Mouse (Mus musculus) ovary, postnatal 14 days (tissue): ENCODE data around the gene Gm13101.
"Not testable (repeated sequence)": the region's sequence is repeated elsewhere in the genome, so short reads cannot be mapped to it uniquely, and the experiment has no call there.

ENCODE experiments used
- DNase-seq: peaks from one replicate; pipeline ENCODE4 v3.0.0; 2022; ENCODE audit warnings: low spot score

Gene Gm13101

GRCm38 (mm10) chr4:143966850-143967249, at the start of gene Gm13101:
Gene Gm13101 (minus strand): TSS chr4:143966950.
- DNase-seq: not testable (repeated sequence)

GRCm38 (mm10) chr4:143994269-143994668, 27.5 kb upstream of the Gm13101 start, which contains the start of gene Pramef17:
Gene Pramef17 (minus strand): TSS chr4:143994369.
- DNase-seq: not testable (repeated sequence)

- peak; percentile 42 for DNase-seq
Measured at GRCm38 (mm10) chr4:143988126-143988525, 21.4 kb upstream of the Gm13101 start.

GRCm38 (mm10) chr4:143987475-143987941, 20.8 kb upstream of the Gm13101 start:
- peak; percentile 18 for DNase-seq

- peak; percentile 13 for DNase-seq
Measured at GRCm38 (mm10) chr4:143985733-143986132, 19.0 kb upstream of the Gm13101 start.

GRCm38 (mm10) chr4:143985165-143985564, 18.4 kb upstream of the Gm13101 start:
- peak; percentile 5 for DNase-seq

GRCm38 (mm10) chr4:143983446-143983845, 16.7 kb upstream of the Gm13101 start:
- DNase-seq: not testable (repeated sequence)

- not testable (repeated sequence) for DNase-seq
Measured at GRCm38 (mm10) chr4:143950916-143951315, 15.8 kb downstream of the Gm13101 start, which contains the start of gene Pramef25. Gene Pramef25 (minus strand): TSS chr4:143951016.
